Mouse (Mus musculus) olfactory bulb, adult 2 months (tissue): ENCODE measurements around the gene Vwa5b1.

ENCODE experiments used
- CTCF ChIP-seq: fragments of 200-500 bp; IDR thresholded peaks from 2 replicates; pipeline ENCODE4 v1.5.1; 2012; ENCODE audit warnings: low read depth, mild to moderate bottlenecking, low read length, moderate library complexity; ENCODE audit not compliant: insufficient read depth
- POLR2A ChIP-seq: fragments of 200-500 bp; IDR thresholded peaks from 2 replicates; pipeline ENCODE4 v1.6.1; 2012; ENCODE audit warnings: mild to moderate bottlenecking, low read depth, low read length, moderate library complexity; ENCODE audit not compliant: insufficient read depth

GRCm38 (mm10) chr4:138596391-138597130 lies 39.1 kb downstream of the Vwa5b1 start:
- TF ChIP-seq CTCF (no peak), POLR2A (no peak)
